Mouse (Mus musculus) hematopoietic stem cell, adult 5-6 weeks (primary cell): ENCODE results near the gene Lysmd1. TPM values are rescaled to one million over a fixed set of nuclear protein-coding genes. Genes with fewer than 3 reads are reported as not detected.

Experiments used
- ATAC-seq, 2 experiments: fragments of 125-278 bp in 1 of 2; replicated peaks in 1 of 2; 2 replicates each; pipeline ENCODE4 v1.8.0; 2016 to 2017; ENCODE audit warnings: inconsistent platforms in 2 of 2, mild to moderate bottlenecking in 2 of 2, moderate number of reproducible peaks in 2 of 2, low read depth in 1 of 2, moderate TSS enrichment in 1 of 2; ENCODE audit not compliant: low FRiP score in 2 of 2, poor library complexity in 2 of 2, severe bottlenecking in 2 of 2, insufficient read depth in 1 of 2, low TSS enrichment in 1 of 2
- total RNA-seq: library from RNA; stranded (forward); fragments of 172-1452, 232-1000 nt; gene quantifications from 2 replicates; pipeline ENCODE4 v1.2.3, GENCODE M21; 2017

Lysmd1 gene
- total RNA-seq, 1 experiment from 2014 or later, result 10.4 TPM

GRCm38 (mm10) chr3:95186888-95187287 is 53.0 kb downstream of the Lysmd1 start:
- no peak for ATAC-seq

Other genes with a start within 250 kb of the Lysmd1 start
- 170 and 200 TPM in 2 replicates for gene Psmb4, start 247.1 kb upstream of the Lysmd1 start, total RNA-seq
- 40.0 and 49.6 TPM in 2 replicates for gene Selenbp1, start 201.0 kb upstream of the Lysmd1 start, total RNA-seq
- 28.1 and 39.0 TPM in 2 replicates for gene Rfx5, start 180.0 kb upstream of the Lysmd1 start, total RNA-seq
- gene Pi4kb, start 159.4 kb upstream of the Lysmd1 start, total RNA-seq, result 28.3 and 34.2 TPM in 2 replicates
- 26.6 and 29.0 TPM in 2 replicates for gene Zfp687, start 118.6 kb upstream of the Lysmd1 start, total RNA-seq
- 164 and 233 TPM in 2 replicates for gene Psmd4, start 91.5 kb upstream of the Lysmd1 start, total RNA-seq
- gene Pip5k1a, start 27.2 kb upstream of the Lysmd1 start, total RNA-seq, result 20.9 and 23.1 TPM in 2 replicates
- 63.2 and 229 TPM in 2 replicates for gene Vps72, start 23.1 kb upstream of the Lysmd1 start, total RNA-seq
- 0.63 TPM in 1 of 2 replicates, not detected in the other for gene Tmod4, start 9.6 kb upstream of the Lysmd1 start, total RNA-seq
- 96.4 and 116 TPM in 2 replicates for gene Scnm1, start 77 bp upstream of the Lysmd1 start, total RNA-seq
- 15.2 and 16.3 TPM in 2 replicates for gene Tnfaip8l2, start 8.3 kb downstream of the Lysmd1 start, total RNA-seq
- gene Sema6c, start 26.4 kb downstream of the Lysmd1 start, total RNA-seq, result 0.31 and 1.3 TPM in 2 replicates
- 51.7 and 52.8 TPM in 2 replicates for gene Gabpb2, start 83.8 kb downstream of the Lysmd1 start, total RNA-seq
- gene Cdc42se1, start 94.6 kb downstream of the Lysmd1 start, total RNA-seq, result 60.3 and 67.5 TPM in 2 replicates
- gene Mllt11, start 98.1 kb downstream of the Lysmd1 start, total RNA-seq, result 8.2 and 13.0 TPM in 2 replicates
- 1.6 and 2.3 TPM in 2 replicates for gene Gm128, start 107.5 kb downstream of the Lysmd1 start, total RNA-seq
- not detected in 2 replicates for gene Bnipl, start 117.1 kb downstream of the Lysmd1 start, total RNA-seq
- 42.4 and 45.4 TPM in 2 replicates for gene Mindy1, start 147.3 kb downstream of the Lysmd1 start, total RNA-seq
- gene Prune1, start 148.0 kb downstream of the Lysmd1 start, total RNA-seq, result 9.8 and 11.7 TPM in 2 replicates
- 8.0 and 9.9 TPM in 2 replicates for gene Anxa9, start 173.1 kb downstream of the Lysmd1 start, total RNA-seq
- 103 and 119 TPM in 2 replicates for gene Cers2, start 180.7 kb downstream of the Lysmd1 start, total RNA-seq
- 37.0 and 46.7 TPM in 2 replicates for gene Setdb1, start 223.1 kb downstream of the Lysmd1 start, total RNA-seq